Mouse (Mus musculus): ENCODE measurements at regions not wholly inside any gene's neighbourhood (a gene's known extent, or its start where the extent isn't known, plus 50 kb on each side); places are given as distances from the start of the nearest gene placed in this dataset.

- H3K4me3 ChIP-seq (replicated peaks; ENCODE audit: low read depth, low read length), result no peak overlapping the region
- DNase-seq (ENCODE audit: low spot score), result no peak
- H3K4me2 ChIP-seq (ENCODE audit: low read length), result no peak overlapping the region
- ATAC-seq (replicated peaks; ENCODE audit: low FRiP score, low read depth), result no peak
- no peaks in the 10 kb centered on the region for H3K36me3 ChIP-seq (ENCODE audit: insufficient read depth, low read length)
- no peak overlapping the region for H3K9ac ChIP-seq (ENCODE audit: low read depth, low read length)
- no peaks in the 10 kb centered on the region for H3K27me3 ChIP-seq (ENCODE audit: insufficient read depth, low read length)
- TF ChIP-seq CTCF (IDR thresholded peaks at IDR 0.05; ENCODE audit: low read depth), result no peak
- WGBS, result 55% methylated on average over 14 of the region's 14 CpGs
- no peaks in the 10 kb centered on the region for H3K9me3 ChIP-seq (replicated peaks; ENCODE audit: low read length)
- no peak overlapping the region for H3K27ac ChIP-seq
- no peaks in the 10 kb centered on the region for H3K4me1 ChIP-seq (replicated peaks; ENCODE audit: insufficient read depth, low read length)
Observed at GRCm38 (mm10) chr4:95185113-95185915, 133.3 kb upstream of the Jun start.

- TF ChIP-seq CTCF (IDR thresholded peaks at IDR 0.05; ENCODE audit: low read depth), result no peak
- H3K4me1 ChIP-seq (replicated peaks; ENCODE audit: insufficient read depth, low read length), result no peaks in the 10 kb centered on the region
- no peaks in the 10 kb centered on the region for H3K36me3 ChIP-seq (ENCODE audit: insufficient read depth, low read length)
- no peaks in the 10 kb centered on the region for H3K27me3 ChIP-seq (ENCODE audit: insufficient read depth, low read length)
- no peak overlapping the region for H3K9ac ChIP-seq (ENCODE audit: low read depth, low read length)
- ATAC-seq (replicated peaks; ENCODE audit: low FRiP score, low read depth) (no peak), DNase-seq (ENCODE audit: low spot score) (no peak)
- no peak overlapping the region for H3K4me3 ChIP-seq (replicated peaks; ENCODE audit: low read depth, low read length)
- no peaks in the 10 kb centered on the region for H3K9me3 ChIP-seq (replicated peaks; ENCODE audit: low read length)
- 72% methylated on average over 3 of the region's 3 CpGs for WGBS
- H3K4me2 ChIP-seq (ENCODE audit: low read length), result no peak overlapping the region
- no peak overlapping the region for H3K27ac ChIP-seq
Observed at GRCm38 (mm10) chr4:95185916-95186200, 133.8 kb upstream of the Jun start.

- ATAC-seq (replicated peaks; ENCODE audit: low FRiP score, low read depth), result no peak
- WGBS, result 77% methylated on average over 3 of the region's 3 CpGs
Observed at GRCm38 (mm10) chr4:95188107-95188506, 136.1 kb upstream of the Jun start.

GRCm38 (mm10) chr4:95191654-95192406 lies 139.8 kb upstream of the Jun start:
- no peak overlapping the region for H3K9ac ChIP-seq (ENCODE audit: low read depth, low read length)
- no peaks in the 10 kb centered on the region for H3K36me3 ChIP-seq (ENCODE audit: insufficient read depth, low read length)
- H3K4me2 ChIP-seq (ENCODE audit: low read length), result no peak overlapping the region
- TF ChIP-seq CTCF (IDR thresholded peaks at IDR 0.05; ENCODE audit: low read depth), result no peak
- 84% methylated on average over 7 of the region's 7 CpGs for WGBS
- no peak overlapping the region for H3K4me3 ChIP-seq (replicated peaks; ENCODE audit: low read depth, low read length)
- H3K27ac ChIP-seq, result no peak overlapping the region
- ATAC-seq (replicated peaks; ENCODE audit: low FRiP score, low read depth) (no peak), DNase-seq (ENCODE audit: low spot score) (no peak)
- H3K4me1 ChIP-seq (replicated peaks; ENCODE audit: insufficient read depth, low read length), result peaks cover 1% of the 10 kb centered on the region; the same call in 1 of the 2 replicates
- no peaks in the 10 kb centered on the region for H3K9me3 ChIP-seq (replicated peaks; ENCODE audit: low read length)
- H3K27me3 ChIP-seq (ENCODE audit: insufficient read depth, low read length), result no peaks in the 10 kb centered on the region

More at GRCm38 (mm10) chr4:95188107-95188506, 136.1 kb upstream of the Jun start:
- Histone ChIP-seq H3K4me3 (replicated peaks; ENCODE audit: low read depth, low read length) (no peak overlapping the region), H3K9ac (ENCODE audit: low read depth, low read length) (no peak overlapping the region), H3K4me1 (replicated peaks; ENCODE audit: insufficient read depth, low read length) (no peaks in the 10 kb centered on the region), H3K27me3 (ENCODE audit: insufficient read depth, low read length) (no peaks in the 10 kb centered on the region), H3K4me2 (ENCODE audit: low read length) (no peak overlapping the region), H3K36me3 (ENCODE audit: insufficient read depth, low read length) (no peaks in the 10 kb centered on the region), H3K27ac (no peak overlapping the region), H3K9me3 (replicated peaks; ENCODE audit: low read length) (no peaks in the 10 kb centered on the region)
- TF ChIP-seq CTCF (IDR thresholded peaks at IDR 0.05; ENCODE audit: low read depth), result no peak
- no peak for DNase-seq (ENCODE audit: low spot score)

GRCm38 (mm10) chr4:95192562-95192961 lies 140.5 kb upstream of the Jun start:
- H3K9ac ChIP-seq (ENCODE audit: low read depth, low read length), result no peak overlapping the region
- no peaks in the 10 kb centered on the region for H3K36me3 ChIP-seq (ENCODE audit: insufficient read depth, low read length)
- no peak overlapping the region for H3K4me2 ChIP-seq (ENCODE audit: low read length)
- DNase-seq (ENCODE audit: low spot score) (no peak), ATAC-seq (replicated peaks; ENCODE audit: low FRiP score, low read depth) (no peak)
- no peak overlapping the region for H3K4me3 ChIP-seq (replicated peaks; ENCODE audit: low read depth, low read length)
- H3K27me3 ChIP-seq (ENCODE audit: insufficient read depth, low read length), result no peaks in the 10 kb centered on the region
- TF ChIP-seq CTCF (IDR thresholded peaks at IDR 0.05; ENCODE audit: low read depth), result no peak
- H3K4me1 ChIP-seq (replicated peaks; ENCODE audit: insufficient read depth, low read length), result peaks cover 7% of the 10 kb centered on the region; the same call in 1 of the 2 replicates
- H3K27ac ChIP-seq, result no peak overlapping the region
- H3K9me3 ChIP-seq (replicated peaks; ENCODE audit: low read length), result no peaks in the 10 kb centered on the region

- ATAC-seq (replicated peaks; ENCODE audit: low FRiP score, low read depth) (no peak), DNase-seq (ENCODE audit: low spot score) (peak; percentile 57)
- TF ChIP-seq CTCF (IDR thresholded peaks at IDR 0.05; ENCODE audit: low read depth), result no peak
- Histone ChIP-seq H3K9me3 (replicated peaks; ENCODE audit: low read length) (no peaks in the 10 kb centered on the region), H3K36me3 (ENCODE audit: insufficient read depth, low read length) (no peaks in the 10 kb centered on the region), H3K4me2 (ENCODE audit: low read length) (no peak overlapping the region), H3K4me1 (replicated peaks; ENCODE audit: insufficient read depth, low read length) (peaks cover 7% of the 10 kb centered on the region; the same call in 1 of the 2 replicates), H3K27ac (no peak overlapping the region), H3K9ac (ENCODE audit: low read depth, low read length) (no peak overlapping the region), H3K4me3 (replicated peaks; ENCODE audit: low read depth, low read length) (no peak overlapping the region), H3K27me3 (ENCODE audit: insufficient read depth, low read length) (no peaks in the 10 kb centered on the region)
- 40% methylated on average over 4 of the region's 4 CpGs for WGBS
Observed at GRCm38 (mm10) chr4:95193028-95193427, 141.0 kb upstream of the Jun start.
